Mouse (Mus musculus) ES-E14 (cell line): ENCODE measurements around the gene Acvr1. TPM values are rescaled to one million over a fixed set of nuclear protein-coding genes. Genes with fewer than 3 reads are reported as not detected.

ENCODE experiments used
- DNase-seq: peaks from one replicate; pipeline ENCODE4 v3.0.0-alpha.2; 2013; ENCODE audit warnings: low read depth, low spot score
- H3K27ac ChIP-seq: 2 replicates; pipeline ENCODE4 v1.5.1; 2012; ENCODE audit warnings: low read depth, mild to moderate bottlenecking, low read length, moderate library complexity, mixed read lengths; ENCODE audit not compliant: poor library complexity, insufficient read depth, severe bottlenecking
- H3K36me3 ChIP-seq: 2 replicates; pipeline ENCODE4 v1.6.1; 2012; ENCODE audit warnings: mild to moderate bottlenecking, low read length, moderate library complexity, mixed read lengths; ENCODE audit not compliant: control insufficient read depth, poor library complexity, insufficient read depth, severe bottlenecking
- H3K4me1 ChIP-seq, 2 experiments: fragments of 150-350 bp in 1 of 2; sonication (generic) in 1 of 2; 2 replicates each; pipeline ENCODE4 v1.6.1; 2012; ENCODE audit warnings: low read length in 2 of 2, mild to moderate bottlenecking in 1 of 2, mixed read lengths in 1 of 2; ENCODE audit not compliant: control insufficient read depth in 2 of 2, insufficient read depth in 2 of 2, poor library complexity in 1 of 2
- H3K4me3 ChIP-seq, 2 experiments: fragments of 150-350 bp in 1 of 2; sonication (generic) in 1 of 2; 2 replicates each; pipeline ENCODE4 v1.5.1; 2012; ENCODE audit warnings: low read length in 2 of 2, low read depth in 1 of 2, mild to moderate bottlenecking in 1 of 2, mixed read lengths in 1 of 2; ENCODE audit not compliant: insufficient read depth in 1 of 2, poor library complexity in 1 of 2, severe bottlenecking in 1 of 2
- H3K9ac ChIP-seq: 2 replicates; pipeline ENCODE4 v1.6.1; 2012; ENCODE audit warnings: low read depth, mild to moderate bottlenecking, low read length, mixed read lengths; ENCODE audit not compliant: poor library complexity, insufficient read depth, severe bottlenecking
- H3K9me3 ChIP-seq: fragments of 150-350 bp; sonication (generic); 2 replicates; pipeline ENCODE4 v1.6.1; 2012; ENCODE audit warnings: low read depth, mild to moderate bottlenecking, low read length; ENCODE audit not compliant: control insufficient read depth, insufficient read depth
- CHD2 ChIP-seq: IDR thresholded peaks from 2 replicates; pipeline ENCODE4 v1.6.1; 2014; ENCODE audit warnings: mild to moderate bottlenecking, low read depth, low read length, inconsistent platforms
- HCFC1 ChIP-seq: IDR thresholded peaks from 2 replicates; pipeline ENCODE4 v1.6.1; 2012; ENCODE audit warnings: low read length, inconsistent platforms, borderline replicate concordance; ENCODE audit not compliant: insufficient read depth
- MAFK ChIP-seq: IDR thresholded peaks from 2 replicates; pipeline ENCODE4 v1.6.1; 2014; ENCODE audit warnings: mild to moderate bottlenecking, low read depth, low read length, inconsistent platforms; ENCODE audit not compliant: insufficient read depth
- ZC3H11A ChIP-seq: IDR thresholded peaks from 2 replicates; pipeline ENCODE4 v1.6.1; 2012; ENCODE audit warnings: low read depth, mild to moderate bottlenecking, inconsistent platforms, low read length, borderline replicate concordance
- ZNF384 ChIP-seq: IDR thresholded peaks from 2 replicates; pipeline ENCODE4 v1.6.1; 2012; ENCODE audit warnings: low read depth, low read length, inconsistent platforms
- in situ Hi-C, 2 experiments: fragments of 600-800 bp; cut with MboI; formaldehyde crosslinking; loops; one replicate each; pipeline ENCODE4 v1.15.1; 2025; ENCODE audit warnings: low sequenced_read_pairs in 2 of 2, inconsistent platforms in 1 of 2; ENCODE audit not compliant: unreplicated experiment in 2 of 2
- total RNA-seq: library from RNA; depleted of rRNA; stranded (reverse); fragments of 300-350 nt; gene quantifications from 2 replicates; pipeline ENCODE4 v1.2.3, GENCODE M21; 2012

The Acvr1 gene
- total RNA-seq, 1 experiment: 6.6 TPM

GRCm38 (mm10) chr2:58476956-58477715 is 89.8 kb downstream of the Acvr1 start:
- H3K4me1 ChIP-seq: 0 out of 4 replicates have a peak, but pooled peaks cover 0 to 3% of the 10 kb centered on the region in 2 experiments
- peak; percentile 79 for DNase-seq
- H3K9me3 ChIP-seq: no peaks in the 10 kb centered on the region
- H3K36me3 ChIP-seq: no peaks in the 10 kb centered on the region; the same call in 1 of the 2 replicates
- no peak overlapping the region for H3K9ac ChIP-seq
- no peak for TF ChIP-seq CHD2
- peak; percentile 57; the same call in 1 of the 2 replicates for TF ChIP-seq ZC3H11A
- in situ Hi-C loops: loop anchor here (5.0 to 10.0 kb wide), 2 partner anchors 185 to 188 kb away; no protein-coding TSS in a partner anchor
- no peak overlapping the region for H3K4me3 ChIP-seq
- H3K27ac ChIP-seq: no peak overlapping the region

GRCm38 (mm10) chr2:58475578-58475977 is 91.4 kb downstream of the Acvr1 start:
- Histone ChIP-seq H3K9ac (no peak overlapping the region), H3K36me3 (peaks cover 2% of the 10 kb centered on the region; the same call in 1 of the 2 replicates), H3K27ac (no peak overlapping the region), H3K9me3 (no peaks in the 10 kb centered on the region), H3K4me3 (no peak overlapping the region), H3K4me1 (no peaks in the 10 kb centered on the region)
- TF ChIP-seq ZNF384: no peak
- no peak for TF ChIP-seq MAFK
- TF ChIP-seq ZC3H11A: no peak
- no peak for TF ChIP-seq CHD2
- no peak for TF ChIP-seq HCFC1
- in situ Hi-C loops: loop anchor here (5.0 to 10.0 kb wide), 2 partner anchors 187 to 189 kb away; no protein-coding TSS in a partner anchor
- DNase-seq: no peak

GRCm38 (mm10) chr2:58470290-58470689 is 96.7 kb downstream of the Acvr1 start:
- no peak for TF ChIP-seq MAFK
- TF ChIP-seq HCFC1: no peak
- H3K9me3 ChIP-seq: 0 out of 2 replicates have a peak, but pooled peaks cover 2% of the 10 kb centered on the region
- H3K27ac ChIP-seq: no peak overlapping the region
- H3K9ac ChIP-seq: no peak overlapping the region
- H3K36me3 ChIP-seq: peaks cover 11% of the 10 kb centered on the region; the same call in 1 of the 2 replicates
- in situ Hi-C loops: loop anchor here in 1 of 2 experiments (10.0 kb wide), 1 partner anchor 195 kb away; no protein-coding TSS in a partner anchor
- no peaks in the 10 kb centered on the region for H3K4me1 ChIP-seq
- no peak overlapping the region for H3K4me3 ChIP-seq
- DNase-seq: no peak

GRCm38 (mm10) chr2:58469816-58470215 is 97.1 kb downstream of the Acvr1 start, which contains the start of gene Gm17409:
TSS of gene Gm17409 (plus strand) at chr2:58470116.
- no peak for DNase-seq
- H3K4me1 ChIP-seq: no peaks in the 10 kb centered on the region
- no peak within 1 kb of the TSS for H3K27ac ChIP-seq
- H3K4me3 ChIP-seq: no peak within 1 kb of the TSS
- H3K9ac ChIP-seq: no peak within 1 kb of the TSS
- in situ Hi-C loops: loop anchor here in 1 of 2 experiments (10.0 kb wide), 1 partner anchor 195 kb away; no protein-coding TSS in a partner anchor
- no peak for TF ChIP-seq ZNF384
- TF ChIP-seq CHD2: no peak
- TF ChIP-seq ZC3H11A: no peak
- TF ChIP-seq HCFC1: no peak
- no peak for TF ChIP-seq MAFK
- H3K36me3 ChIP-seq: peaks cover 12% of the 10 kb centered on the region; the same call in 1 of the 2 replicates
- 0 out of 2 replicates have a peak, but pooled peaks cover 2% of the 10 kb centered on the region for H3K9me3 ChIP-seq
